Mouse (Mus musculus) urinary bladder, postnatal 36 days (tissue): ENCODE results near the gene Spef2.
"Not testable (repeated sequence)": the region's sequence is repeated elsewhere in the genome, so short reads cannot be mapped to it uniquely, and the experiment has no call there.

ENCODE experiments used
- DNase-seq, 2 experiments: peaks; one replicate each; pipeline ENCODE4 v3.0.0; 2022; ENCODE audit warnings: low spot score in 2 of 2, mixed read lengths in 1 of 2

The Spef2 gene

GRCm38 (mm10) chr15:9677343-9678036 lies 71.2 kb downstream of the Spef2 start:
- no peak for DNase-seq

DNA sequence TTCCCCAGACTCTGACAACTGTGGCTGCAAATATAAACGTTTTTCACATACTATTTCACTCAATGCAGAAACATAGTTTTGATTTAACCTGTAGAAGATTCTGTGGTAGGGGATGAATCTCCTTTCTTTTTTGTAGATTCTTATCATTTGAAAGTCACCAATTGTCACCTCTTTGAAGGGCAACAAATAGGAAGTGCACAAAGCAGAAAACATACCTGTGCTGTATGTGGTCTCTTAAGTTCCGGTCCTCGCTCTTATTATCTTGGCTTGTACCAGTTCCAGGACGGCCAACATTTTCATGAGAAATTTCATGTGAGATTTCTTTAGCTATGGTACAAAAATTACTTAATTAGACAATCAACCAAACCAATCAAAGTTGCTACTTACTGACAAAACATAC lies 80.1 kb downstream of the Spef2 start:
- no peak for DNase-seq

DNA sequence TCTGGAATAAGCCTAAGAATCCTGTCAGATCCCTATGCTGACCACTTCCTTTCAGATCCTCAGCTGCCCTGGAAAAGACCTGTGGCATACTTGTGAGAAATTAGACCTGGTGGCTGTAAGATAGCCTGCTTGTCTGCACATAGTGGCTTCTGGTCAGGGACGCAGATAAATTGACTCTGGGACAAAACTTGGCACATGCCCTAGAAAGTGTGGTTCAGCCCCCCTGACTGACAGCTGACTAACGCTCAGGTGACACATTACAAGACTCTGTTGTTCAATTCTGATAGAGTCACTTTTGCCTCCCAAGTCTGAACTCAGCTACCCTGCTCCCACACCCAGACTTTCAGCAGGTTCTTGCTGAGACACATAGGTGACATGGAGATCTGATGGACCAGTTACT lies 83.7 kb downstream of the Spef2 start:
- DNase-seq: not testable (repeated sequence)

DNA sequence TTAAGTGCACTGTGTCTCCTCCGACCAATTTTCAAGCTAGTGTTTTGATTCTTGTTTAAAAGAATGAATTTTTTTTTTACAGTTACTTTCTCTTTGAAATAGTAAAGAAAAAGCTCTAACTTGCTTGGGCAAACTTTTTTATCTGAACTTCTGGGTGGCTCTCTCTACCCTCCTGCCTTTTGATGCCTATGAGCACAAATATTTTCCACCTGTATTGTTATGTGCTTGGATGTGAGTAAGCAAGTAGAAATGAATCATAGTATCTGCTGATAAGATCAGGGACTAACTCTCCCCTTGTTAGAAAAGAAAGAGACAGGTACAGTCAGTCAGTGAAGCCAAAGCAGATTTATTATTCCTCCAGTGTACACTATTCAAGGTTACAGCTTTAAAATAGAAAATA lies 87.5 kb downstream of the Spef2 start:
- DNase-seq: no peak

DNA sequence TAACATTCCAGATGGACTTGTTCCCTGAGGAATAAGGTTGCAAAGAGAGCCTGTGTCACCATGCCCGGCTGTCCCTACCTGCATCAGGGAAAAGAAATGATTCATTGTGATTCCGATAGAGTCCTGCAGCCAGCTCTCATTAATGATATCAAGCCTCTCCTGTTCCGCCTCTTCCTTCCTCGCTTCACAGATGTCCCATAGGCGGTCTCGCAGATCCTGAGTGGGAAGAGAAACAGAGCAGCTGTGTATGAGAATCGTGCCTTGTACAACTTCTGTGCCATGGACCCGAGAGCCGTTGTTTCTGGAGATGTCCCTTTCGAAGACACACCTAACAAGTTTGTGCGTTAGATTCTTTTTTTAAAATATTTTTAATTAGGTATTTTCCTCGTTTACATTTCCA lies 114.2 kb downstream of the Spef2 start:
- DNase-seq: no peak

- DNase-seq: no peak
Measured at GRCm38 (mm10) chr15:9631657-9632056, 117.0 kb downstream of the Spef2 start.

DNA sequence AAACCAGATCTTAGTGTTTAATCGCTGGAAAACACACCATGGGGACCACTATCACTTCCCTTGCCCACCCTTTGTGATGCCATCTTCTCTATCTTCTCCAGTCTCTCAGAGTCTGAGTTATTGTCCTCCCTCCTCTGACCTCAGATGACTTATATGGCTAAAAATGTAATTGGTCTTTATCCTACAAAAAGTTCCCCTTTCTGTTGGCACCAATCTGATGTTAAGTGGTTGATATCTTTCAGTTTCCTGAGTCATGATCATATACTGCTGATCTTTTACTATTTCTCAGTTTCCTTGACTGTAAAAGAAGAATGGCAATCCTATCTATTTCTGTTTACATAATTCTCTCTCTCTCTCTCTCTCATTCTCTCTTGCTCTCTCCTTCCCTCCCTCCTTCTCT lies 119.0 kb downstream of the Spef2 start:
- DNase-seq: no peak

- DNase-seq: no peak
Measured at GRCm38 (mm10) chr15:9624619-9625018, 124.0 kb downstream of the Spef2 start.

DNA sequence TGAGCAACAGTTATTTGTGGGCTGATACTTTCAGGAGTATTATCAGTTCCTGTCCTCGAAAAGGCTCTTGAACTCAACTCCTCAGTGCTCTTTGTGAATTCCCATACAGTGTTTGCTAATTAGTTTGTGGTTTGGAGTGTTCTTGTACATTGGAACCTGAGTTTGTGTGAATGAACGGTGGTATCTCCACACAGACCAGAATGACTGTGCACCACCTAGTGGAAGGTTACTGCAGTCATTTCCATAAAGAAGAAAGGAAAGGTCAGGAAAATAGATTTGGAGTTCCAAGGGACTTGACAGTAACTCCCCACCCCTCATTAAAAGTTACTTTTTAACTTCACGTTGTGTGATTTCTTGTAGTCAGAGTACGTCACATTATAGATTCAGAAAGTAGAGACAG lies 140.5 kb downstream of the Spef2 start:
- DNase-seq: no peak

GRCm38 (mm10) chr15:9600088-9600455 lies 148.6 kb downstream of the Spef2 start:
- no peak for DNase-seq

GRCm38 (mm10) chr15:9599382-9600087 lies 149.1 kb downstream of the Spef2 start:
- DNase-seq: no peak

DNA sequence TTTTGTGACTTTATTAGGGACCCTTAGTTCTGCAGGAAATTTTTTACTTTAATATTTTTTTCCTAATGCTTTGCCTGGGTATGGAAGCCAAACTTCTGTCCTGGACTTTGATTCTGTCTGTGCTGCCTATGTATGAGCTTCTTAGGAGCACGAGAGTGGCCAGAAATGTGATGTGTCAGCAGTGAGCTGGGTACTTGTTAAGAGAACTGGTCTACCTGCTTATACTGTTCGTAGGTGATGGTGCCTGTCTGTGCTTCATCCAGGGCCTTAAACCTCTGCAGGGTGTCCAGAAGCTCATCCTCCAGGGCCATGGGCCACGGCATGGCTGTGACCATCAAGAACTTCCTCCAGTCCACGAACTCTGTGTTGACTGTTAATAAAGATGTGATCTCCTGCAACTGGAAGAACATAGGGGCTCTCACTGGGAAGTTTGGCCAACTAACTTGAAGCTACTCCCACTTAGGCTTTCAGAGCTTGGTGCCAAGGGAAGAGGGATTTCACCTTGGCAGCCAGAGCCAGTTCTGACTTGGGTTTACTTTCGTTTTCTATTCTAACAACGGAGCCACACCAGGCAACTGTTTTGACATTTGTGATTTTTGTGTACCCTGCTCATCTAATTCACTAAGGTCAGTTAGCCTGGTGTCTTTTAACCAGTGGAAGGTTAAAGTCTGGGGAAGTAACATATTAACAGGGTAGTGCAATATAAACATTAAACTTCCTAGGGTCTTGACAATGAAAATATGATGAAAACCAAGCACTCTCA lies 152.2 kb downstream of the Spef2 start:
- DNase-seq: no peak

DNA sequence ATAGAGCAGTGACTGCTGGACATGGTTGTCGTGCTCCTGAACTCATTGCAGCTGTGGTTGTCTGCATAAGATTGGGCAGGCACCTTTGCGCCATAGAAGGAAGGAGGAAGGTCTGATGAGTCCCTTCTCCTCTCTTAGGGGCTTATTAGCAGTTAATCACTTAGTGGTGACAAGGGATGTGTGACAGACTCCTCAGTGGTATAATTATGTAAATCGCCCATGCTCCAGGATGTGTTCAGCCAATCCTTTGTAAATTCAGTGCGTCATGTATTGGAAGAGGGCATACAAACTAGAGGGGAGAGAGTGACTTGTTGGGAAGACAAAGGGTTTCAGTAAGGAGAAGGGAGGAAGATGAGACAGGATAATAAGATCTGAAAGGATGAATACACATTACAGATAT lies 158.7 kb downstream of the Spef2 start:
- no peak for DNase-seq

DNA sequence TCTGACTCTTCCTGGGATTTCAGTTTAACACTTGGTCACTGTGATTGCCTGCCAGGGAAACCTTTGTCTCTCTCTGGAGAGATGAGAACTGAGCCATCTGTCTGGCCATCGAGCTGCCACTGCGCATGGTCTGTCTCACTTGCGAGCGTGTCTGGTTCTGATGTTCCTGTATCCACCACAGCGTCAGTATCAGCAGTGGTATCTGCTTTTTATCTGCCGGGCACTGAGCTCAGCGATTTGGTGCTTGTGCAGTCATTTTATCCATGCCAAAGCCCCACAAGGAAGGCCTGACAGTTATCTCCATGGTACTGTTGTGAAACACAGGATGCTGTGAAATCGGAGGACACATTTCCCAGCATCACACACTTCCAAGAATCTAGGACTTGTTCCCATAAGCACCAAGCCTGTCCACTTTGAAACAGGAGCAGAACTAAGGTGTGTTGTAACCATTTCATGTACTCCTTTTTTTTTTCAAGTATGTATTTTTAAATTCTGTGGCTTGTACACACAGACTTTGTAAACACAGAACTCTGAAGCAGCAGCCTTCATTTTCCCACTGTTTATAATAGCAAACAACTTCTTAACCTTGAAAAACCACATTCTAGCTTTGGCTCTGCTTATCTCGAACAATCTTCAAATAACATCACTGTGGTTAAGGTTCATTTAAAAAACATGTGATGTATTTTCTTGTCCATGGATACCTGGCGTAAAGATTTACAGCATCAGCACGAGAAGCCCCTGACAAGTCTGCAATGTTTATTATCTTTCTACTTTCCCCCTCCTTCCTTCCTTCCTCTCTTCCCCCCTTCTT lies 168.0 kb downstream of the Spef2 start:
- no peak for DNase-seq

- no peak for DNase-seq
Measured at GRCm38 (mm10) chr15:9577303-9577702, 171.4 kb downstream of the Spef2 start.

GRCm38 (mm10) chr15:9574796-9575195 lies 173.9 kb downstream of the Spef2 start:
- DNase-seq: no peak

DNA sequence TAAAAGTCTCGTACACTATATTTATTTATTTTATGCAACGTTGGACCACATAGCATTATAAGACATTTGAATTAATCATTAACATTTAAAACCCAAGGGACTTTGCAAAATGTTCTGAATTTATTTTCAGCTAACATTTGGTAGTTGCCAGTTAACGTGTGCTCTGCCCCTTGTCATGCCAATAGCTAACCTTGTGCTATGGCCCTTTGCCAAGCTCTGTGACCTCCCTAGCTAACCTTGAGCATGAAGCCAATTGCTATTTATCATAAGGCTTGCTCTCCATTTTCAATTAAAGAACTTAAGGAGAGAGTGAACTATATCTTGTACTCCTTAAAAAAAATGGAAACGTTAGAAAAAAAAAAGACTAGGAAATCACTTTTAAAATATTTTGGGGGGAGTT lies 175.3 kb downstream of the Spef2 start:
- DNase-seq: no peak

GRCm38 (mm10) chr15:9572664-9573063 lies 176.0 kb downstream of the Spef2 start:
- DNase-seq: no peak

- no peak for DNase-seq
Measured at GRCm38 (mm10) chr15:9571896-9572295, 176.8 kb downstream of the Spef2 start.

GRCm38 (mm10) chr15:9567316-9567715 lies 181.4 kb downstream of the Spef2 start:
- no peak for DNase-seq

- no peak for DNase-seq
Measured at GRCm38 (mm10) chr15:9565396-9565795, 183.3 kb downstream of the Spef2 start.

DNA sequence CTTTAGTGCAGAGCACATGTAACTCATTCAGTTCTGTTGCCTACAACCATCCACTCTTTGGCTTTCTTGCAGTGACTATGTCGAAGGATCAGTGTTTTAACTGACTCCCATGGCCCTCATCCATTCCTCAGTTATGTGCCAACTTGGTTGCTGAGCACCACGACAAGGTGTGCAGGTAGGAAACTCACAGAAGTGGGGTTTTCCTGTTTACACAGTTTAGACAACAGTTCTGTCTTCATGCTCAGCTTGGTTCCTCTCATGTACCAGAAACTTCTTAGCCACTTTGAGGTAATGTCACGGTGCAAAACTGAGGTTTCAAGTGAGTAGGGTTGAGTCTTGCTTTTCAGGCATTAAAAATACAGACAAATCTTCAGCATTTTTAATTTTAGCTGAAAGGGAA lies 184.5 kb downstream of the Spef2 start:
- DNase-seq: no peak
